Mouse (Mus musculus) adrenal gland, postnatal 4 days (tissue): ENCODE data around the gene Psmd12. TPM values are rescaled to one million over a fixed set of nuclear protein-coding genes. Genes with fewer than 3 reads are reported as not detected.

Experiments used
- total RNA-seq, 2 experiments: library from RNA; stranded (reverse); gene quantifications; 2 replicates each; pipeline ENCODE4 v1.2.3; 2021

Psmd12 gene
- total RNA-seq, 2 experiments from 2014 or later, result 82.7 to 89.0 TPM

Other genes with a start within 250 kb of the Psmd12 start
- gene Pitpnc1, start 8.8 kb upstream of the Psmd12 start, total RNA-seq, result 10 to 100 TPM; 23.2 to 24.7 TPM
- gene Helz, start 68.4 kb downstream of the Psmd12 start, total RNA-seq, result 10 to 100 TPM; 35.5 to 37.1 TPM
- 10 to 100 TPM in 1 of 2 experiments, 1 to 10 TPM in 1; 2.4 to 11.1 TPM for gene Cacng1, start 237.0 kb downstream of the Psmd12 start, total RNA-seq